Mouse (Mus musculus) MEL (cell line): ENCODE measurements around the gene Olfr107. TPM values are rescaled to one million over a fixed set of nuclear protein-coding genes. Genes with fewer than 3 reads are reported as not detected.

Experiments
- DNase-seq: peaks from one replicate; pipeline ENCODE4 v3.0.0; 2011; ENCODE audit warnings: low read depth, low spot score
- H3K27ac ChIP-seq: 2 replicates; pipeline ENCODE4 v1.5.1; 2012; ENCODE audit warnings: low read depth, mild to moderate bottlenecking, control low read depth, low read length, moderate library complexity; ENCODE audit not compliant: control insufficient read depth
- H3K27me3 ChIP-seq, 2 experiments: fragments of 150-350 bp in 1 of 2; sonication (generic) in 1 of 2; 2 replicates each; pipeline ENCODE4 v1.6.1; 2012; ENCODE audit warnings: low read length in 2 of 2, mild to moderate bottlenecking in 2 of 2, improper control_type of control experiment in 1 of 2, moderate library complexity in 1 of 2; ENCODE audit not compliant: insufficient read depth in 2 of 2, control insufficient read depth in 1 of 2
- H3K36me3 ChIP-seq, 2 experiments: 2 replicates each; pipeline ENCODE4 v1.6.1; 2012 to 2014; ENCODE audit warnings: low read length in 2 of 2, improper control_type of control experiment in 1 of 2, inconsistent platforms in 1 of 2, mild to moderate bottlenecking in 1 of 2; ENCODE audit not compliant: insufficient read depth in 2 of 2, control insufficient read depth in 1 of 2
- H3K4me1 ChIP-seq, 2 experiments: fragments of 150-350 bp in 1 of 2; sonication (generic) in 1 of 2; 2 replicates each; pipeline ENCODE4 v1.6.1; 2012; ENCODE audit warnings: low read length in 2 of 2, improper control_type of control experiment in 1 of 2, mild to moderate bottlenecking in 1 of 2; ENCODE audit not compliant: insufficient read depth in 2 of 2, control insufficient read depth in 1 of 2
- H3K4me3 ChIP-seq, 2 experiments: fragments of 150-350 bp in 1 of 2; sonication (generic) in 1 of 2; 2 replicates each; pipeline ENCODE4 v1.5.1; 2012; ENCODE audit warnings: low read depth in 2 of 2, low read length in 2 of 2, mild to moderate bottlenecking in 2 of 2, moderate library complexity in 2 of 2, control low read depth in 1 of 2, improper control_type of control experiment in 1 of 2; ENCODE audit not compliant: control insufficient read depth in 1 of 2, insufficient read depth in 1 of 2
- H3K79me2 ChIP-seq: 2 replicates; pipeline ENCODE4 v1.6.1; 2012; ENCODE audit warnings: mild to moderate bottlenecking, low read length, moderate library complexity; ENCODE audit not compliant: control insufficient read depth, poor library complexity, insufficient read depth
- H3K9ac ChIP-seq: 2 replicates; pipeline ENCODE4 v1.6.1; 2012; ENCODE audit warnings: low read depth, mild to moderate bottlenecking, control low read depth, low read length, moderate library complexity; ENCODE audit not compliant: control insufficient read depth, poor library complexity, severe bottlenecking
- H3K9me3 ChIP-seq: fragments of 150-350 bp; sonication (generic); replicated peaks from 2 replicates; pipeline ENCODE4 v1.6.1; 2012; ENCODE audit warnings: mild to moderate bottlenecking, low read length, improper control_type of control experiment, moderate library complexity; ENCODE audit not compliant: insufficient read depth
- CHD2 ChIP-seq: IDR thresholded peaks from 2 replicates; pipeline ENCODE4 v1.6.1; 2011; ENCODE audit warnings: low read length, improper control_type of control experiment
- CTCF ChIP-seq, 3 experiments: IDR thresholded peaks in 2 of 3; conservative IDR thresholded peaks in 1 of 3; 2 replicates each; pipeline ENCODE4 v1.5.1; 2011 to 2012; ENCODE audit warnings: low read length in 3 of 3, low read depth in 2 of 3, mild to moderate bottlenecking in 2 of 3, improper control_type of control experiment in 1 of 3, inconsistent platforms in 1 of 3, mixed read lengths in 1 of 3, moderate library complexity in 1 of 3; ENCODE audit not compliant: control insufficient read depth in 1 of 3, insufficient read depth in 1 of 3, poor library complexity in 1 of 3, severe bottlenecking in 1 of 3
- ELF1 ChIP-seq: IDR thresholded peaks from 2 replicates; pipeline ENCODE4 v1.6.1; 2014; ENCODE audit warnings: low read depth, mild to moderate bottlenecking, inconsistent platforms, low read length, improper control_type of control experiment, moderate library complexity
- EP300 ChIP-seq, 2 experiments: IDR thresholded peaks; 2 replicates each; pipeline ENCODE4 v1.6.1; 2011; ENCODE audit warnings: improper control_type of control experiment in 2 of 2, low read length in 2 of 2, low read depth in 1 of 2, mild to moderate bottlenecking in 1 of 2
- ETS1 ChIP-seq: IDR thresholded peaks from 2 replicates; pipeline ENCODE4 v1.6.1; 2012; ENCODE audit warnings: low read depth, mild to moderate bottlenecking, inconsistent platforms, low read length, improper control_type of control experiment, moderate library complexity
- GATA1 ChIP-seq: IDR thresholded peaks from 2 replicates; pipeline ENCODE4 v1.6.1; 2011; ENCODE audit warnings: low read depth, low read length, improper control_type of control experiment
- HCFC1 ChIP-seq: IDR thresholded peaks from 2 replicates; pipeline ENCODE4 v1.6.1; 2012; ENCODE audit warnings: low read depth, mild to moderate bottlenecking, inconsistent platforms, low read length, improper control_type of control experiment, moderate library complexity
- JUND ChIP-seq: IDR thresholded peaks from 2 replicates; pipeline ENCODE4 v1.6.1; 2011; ENCODE audit warnings: low read depth, mild to moderate bottlenecking, improper control_type of control experiment, low read length
- KAT2A ChIP-seq: conservative IDR thresholded peaks from 2 replicates; pipeline ENCODE4 v1.6.1; 2012; ENCODE audit warnings: low read depth, low read length, improper control_type of control experiment, inconsistent platforms
- MAFK ChIP-seq: IDR thresholded peaks from 2 replicates; pipeline ENCODE4 v1.6.1; 2011; ENCODE audit warnings: low read depth, mild to moderate bottlenecking, low read length, improper control_type of control experiment, borderline replicate concordance
- MEF2A ChIP-seq: IDR thresholded peaks from 2 replicates; pipeline ENCODE4 v1.6.1; 2014; ENCODE audit warnings: low read depth, mild to moderate bottlenecking, inconsistent platforms, low read length, improper control_type of control experiment; ENCODE audit not compliant: poor library complexity, insufficient replicate concordance, severe bottlenecking; ENCODE audit errors: extremely low read depth
- MYB ChIP-seq: IDR thresholded peaks from 2 replicates; pipeline ENCODE4 v1.6.1; 2011; ENCODE audit warnings: mild to moderate bottlenecking, low read depth, low read length, improper control_type of control experiment
- MYC ChIP-seq: IDR thresholded peaks from 2 replicates; pipeline ENCODE4 v1.6.1; 2011; ENCODE audit warnings: low read depth, mild to moderate bottlenecking, low read length, improper control_type of control experiment, moderate library complexity
- NELFE ChIP-seq: IDR thresholded peaks from 2 replicates; pipeline ENCODE4 v1.6.1; 2011; ENCODE audit warnings: low read depth, low read length, improper control_type of control experiment
- POLR2AphosphoS2 ChIP-seq: IDR thresholded peaks from 2 replicates; pipeline ENCODE4 v1.6.1; 2011; ENCODE audit warnings: low read length, improper control_type of control experiment
- POLR2AphosphoS5 ChIP-seq: IDR thresholded peaks from 2 replicates; pipeline ENCODE4 v1.6.1; 2012; ENCODE audit warnings: low read depth, borderline replicate concordance, mild to moderate bottlenecking, inconsistent platforms, low read length, moderate library complexity, mixed read lengths
- SMC3 ChIP-seq: IDR thresholded peaks from 2 replicates; pipeline ENCODE4 v1.6.1; 2011; ENCODE audit warnings: low read depth, low read length, improper control_type of control experiment
- TAL1 ChIP-seq: IDR thresholded peaks from 2 replicates; pipeline ENCODE4 v1.6.1; 2012; ENCODE audit warnings: mild to moderate bottlenecking, inconsistent platforms, low read length, moderate library complexity, mixed read lengths
- TCF12 ChIP-seq: IDR thresholded peaks from 2 replicates; pipeline ENCODE4 v1.6.1; 2014; ENCODE audit warnings: low read depth, mild to moderate bottlenecking, inconsistent platforms, low read length, improper control_type of control experiment, moderate library complexity
- UBTF ChIP-seq: IDR thresholded peaks from 2 replicates; pipeline ENCODE4 v1.6.1; 2012; ENCODE audit warnings: low read depth, mild to moderate bottlenecking, inconsistent platforms, low read length, improper control_type of control experiment, moderate library complexity, borderline replicate concordance; ENCODE audit not compliant: insufficient read depth
- USF2 ChIP-seq, 2 experiments: IDR thresholded peaks; 2 replicates each; pipeline ENCODE4 v1.6.1; 2011 to 2012; ENCODE audit warnings: improper control_type of control experiment in 2 of 2, low read length in 2 of 2, borderline replicate concordance in 1 of 2, inconsistent platforms in 1 of 2, low read depth in 1 of 2, mild to moderate bottlenecking in 1 of 2; ENCODE audit not compliant: insufficient read depth in 1 of 2
- ZKSCAN1 ChIP-seq: IDR thresholded peaks from 2 replicates; pipeline ENCODE4 v1.6.1; 2012; ENCODE audit warnings: low read depth, mild to moderate bottlenecking, inconsistent platforms, low read length, improper control_type of control experiment, moderate library complexity
- polyA plus RNA-seq, 2 experiments: library from polyadenylated mRNA; stranded (reverse) in 1 of 2; unstranded in 1 of 2; fragments of >175 nt in 1 of 2; fragments of >200 nt in 1 of 2; gene quantifications; 2 replicates each; pipeline versions ENCODE4 v1.2.1 to v1.2.4; 2012; ENCODE audit warnings: low replicate concordance in 2 of 2, low read depth in 1 of 2; ENCODE audit not compliant: insufficient read length in 2 of 2, insufficient read depth in 1 of 2, missing spikeins in 1 of 2
- total RNA-seq: library from RNA; depleted of rRNA; stranded (reverse); fragments of 300-350 nt; gene quantifications from 2 replicates; pipeline ENCODE4 v1.2.3, GENCODE M21; 2012

Gene Olfr107
- total and polyA plus RNA-seq, 3 experiments, result not detected

DNA sequence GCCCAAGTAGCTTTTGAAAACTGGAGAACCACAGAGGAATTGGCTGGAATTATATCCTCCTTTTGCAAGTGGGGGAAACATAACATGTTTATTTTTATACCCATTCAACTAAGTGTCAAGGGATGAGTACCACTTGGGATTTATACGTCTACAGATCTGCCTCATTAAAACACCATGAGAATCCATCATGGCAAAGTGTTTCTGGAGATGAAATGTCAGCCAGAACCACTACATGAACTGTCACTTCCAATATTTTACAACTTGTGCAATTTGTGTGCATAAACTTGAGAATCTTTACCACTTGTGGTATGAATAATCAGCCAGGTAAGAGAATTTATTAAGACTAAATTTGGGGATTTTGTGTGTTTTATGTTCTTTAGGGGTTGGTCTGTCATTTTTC, 8.9 kb upstream of the Olfr107 start, which contains the start of gene Olfr106-ps:
Gene Olfr106-ps, plus strand, starts transcription at position 301 of the 400 bp plus-strand sequence.
- no peak for TF ChIP-seq ZKSCAN1
- TF ChIP-seq ELF1, result no peak
- TF ChIP-seq TCF12, result no peak
- TF ChIP-seq ETS1, result no peak
- TF ChIP-seq EP300 (IDR thresholded peaks at IDR 0.05; ENCODE audit: low read depth in 1 of 2, low read length in 2 of 2), result no peak
- TF ChIP-seq, all 39 proteins: peak for 0
- Histone ChIP-seq H3K79me2 (no peaks in the 10 kb centered on the region), H3K27me3 (no peaks in the 10 kb centered on the region), H3K9ac (no peak within 1 kb of the TSS), H3K27ac (no peak within 1 kb of the TSS), H3K4me1 (no peaks in the 10 kb centered on the region), H3K9me3 (no peaks in the 10 kb centered on the region), H3K36me3 (no peaks in the 10 kb centered on the region), H3K4me3 (no peak within 1 kb of the TSS)
- DNase-seq, result no peak

DNA sequence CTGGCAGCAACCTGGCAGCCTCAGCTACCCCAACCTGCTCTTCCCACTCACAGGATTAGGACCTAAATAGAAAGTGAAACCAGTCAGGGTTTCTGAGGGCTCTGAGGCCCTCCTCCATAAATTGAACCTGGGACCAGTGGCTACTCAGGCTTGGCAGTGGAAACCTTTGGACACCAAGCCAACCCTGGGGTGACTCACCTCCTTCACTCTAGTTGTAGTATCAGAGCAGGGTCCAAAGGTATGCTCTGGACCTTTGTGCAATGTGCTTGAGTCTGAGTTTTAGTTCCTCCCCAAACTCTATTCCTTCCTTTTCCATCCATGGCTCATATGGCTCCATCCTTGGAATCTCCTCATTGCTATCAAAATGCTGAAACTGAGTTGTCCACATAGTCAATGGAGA, 14.4 kb downstream of the Olfr107 start:
- no peak for TF ChIP-seq GATA1
- no peak for TF ChIP-seq USF2 (IDR thresholded peaks at IDR 0.05; ENCODE audit: borderline replicate concordance in 1 of 2, insufficient read depth in 1 of 2, low read depth in 1 of 2, low read length in 2 of 2)
- TF ChIP-seq UBTF, result no peak
- TF ChIP-seq JUND, result no peak
- no peak for TF ChIP-seq POLR2AphosphoS2
- no peak for TF ChIP-seq POLR2AphosphoS5
- no peak for TF ChIP-seq MYB
- no peak for TF ChIP-seq CTCF (IDR thresholded peaks at IDR 0.05 in 2 of 3, conservative IDR thresholded peaks at IDR 0.05 in 1 of 3; ENCODE audit: control insufficient read depth in 1 of 3, insufficient read depth in 1 of 3, low read depth in 2 of 3, low read length in 3 of 3, poor library complexity in 1 of 3, severe bottlenecking in 1 of 3)
- TF ChIP-seq SMC3, result no peak
- TF ChIP-seq ZKSCAN1, result no peak
- no peak for TF ChIP-seq NELFE
- no peak for TF ChIP-seq KAT2A
- no peak for TF ChIP-seq TAL1
- TF ChIP-seq MAFK, result no peak
- no peak for TF ChIP-seq HCFC1
- TF ChIP-seq ELF1, result no peak
- TF ChIP-seq CHD2, result no peak
- TF ChIP-seq MYC, result no peak
- TF ChIP-seq MEF2A, result no peak
- TF ChIP-seq, all 39 proteins: peak for 0
- no peak overlapping the region for H3K4me3 ChIP-seq

More for the DNA sequence above, 14.4 kb downstream of the Olfr107 start:
- Histone ChIP-seq H3K27me3 (no peaks in the 10 kb centered on the region), H3K27ac (no peak overlapping the region), H3K4me1 (no peaks in the 10 kb centered on the region), H3K9ac (no peak overlapping the region), H3K9me3 (no peaks in the 10 kb centered on the region), H3K79me2 (no peaks in the 10 kb centered on the region), H3K36me3 (no peaks in the 10 kb centered on the region)
- no peak for DNase-seq
